Mouse (Mus musculus): ENCODE measurements at regions not wholly inside any gene's neighbourhood (a gene's known extent, or its start where the extent isn't known, plus 50 kb on each side); places are given as distances from the start of the nearest gene placed in this dataset.

- Histone ChIP-seq H3K36me3 (ENCODE audit: insufficient read depth, low read length) (no peaks in the 10 kb centered on the region), H3K9me3 (ENCODE audit: low read length) (no peaks in the 10 kb centered on the region), H3K27me3 (ENCODE audit: insufficient read depth, low read length) (no peaks in the 10 kb centered on the region), H3K4me1 (replicated peaks; ENCODE audit: low read depth, low read length) (0 out of 2 replicates have a peak, but pooled peaks cover 2% of the 10 kb centered on the region), H3K4me3 (replicated peaks; ENCODE audit: low read length) (no peak overlapping the region)
- no peak for TF ChIP-seq NANOG (IDR thresholded peaks at IDR 0.05; ENCODE audit: borderline replicate concordance, low read length)
- TF ChIP-seq CTCF (conservative IDR thresholded peaks at IDR 0.05; ENCODE audit: low read length): no peak
- no peak for TF ChIP-seq POU5F1 (IDR thresholded peaks at IDR 0.05; ENCODE audit: borderline replicate concordance, low read length)
Measured at GRCm38 (mm10) chr9:61770207-61770955, 144.0 kb downstream of the Rplp1 start.

GRCm38 (mm10) chr9:61766187-61766586 is 148.2 kb downstream of the Rplp1 start:
- no peaks in the 10 kb centered on the region for H3K9me3 ChIP-seq (ENCODE audit: low read length)

GRCm38 (mm10) chr9:61765366-61765765 is 149.0 kb downstream of the Rplp1 start:
- no peaks in the 10 kb centered on the region for H3K27me3 ChIP-seq (ENCODE audit: insufficient read depth, low read length)
- no peak overlapping the region for H3K4me3 ChIP-seq (replicated peaks; ENCODE audit: low read length)
- H3K4me1 ChIP-seq (replicated peaks; ENCODE audit: low read depth, low read length): no peaks in the 10 kb centered on the region
- no peaks in the 10 kb centered on the region for H3K9me3 ChIP-seq (ENCODE audit: low read length)
- H3K36me3 ChIP-seq (ENCODE audit: insufficient read depth, low read length): no peaks in the 10 kb centered on the region
- no peak for TF ChIP-seq POU5F1 (IDR thresholded peaks at IDR 0.05; ENCODE audit: borderline replicate concordance, low read length)
- TF ChIP-seq CTCF (conservative IDR thresholded peaks at IDR 0.05; ENCODE audit: low read length): no peak
- TF ChIP-seq NANOG (IDR thresholded peaks at IDR 0.05; ENCODE audit: borderline replicate concordance, low read length): no peak

More at GRCm38 (mm10) chr9:61766187-61766586, 148.2 kb downstream of the Rplp1 start:
- Histone ChIP-seq H3K36me3 (ENCODE audit: insufficient read depth, low read length) (no peaks in the 10 kb centered on the region), H3K4me3 (replicated peaks; ENCODE audit: low read length) (no peak overlapping the region), H3K4me1 (replicated peaks; ENCODE audit: low read depth, low read length) (no peaks in the 10 kb centered on the region), H3K27me3 (ENCODE audit: insufficient read depth, low read length) (no peaks in the 10 kb centered on the region)
- TF ChIP-seq NANOG (IDR thresholded peaks at IDR 0.05; ENCODE audit: borderline replicate concordance, low read length): no peak
- no peak for TF ChIP-seq CTCF (conservative IDR thresholded peaks at IDR 0.05; ENCODE audit: low read length)
- no peak for TF ChIP-seq POU5F1 (IDR thresholded peaks at IDR 0.05; ENCODE audit: borderline replicate concordance, low read length)

- Histone ChIP-seq H3K9me3 (ENCODE audit: low read length) (no peaks in the 10 kb centered on the region), H3K36me3 (ENCODE audit: insufficient read depth, low read length) (no peaks in the 10 kb centered on the region)
- TF ChIP-seq NANOG (IDR thresholded peaks at IDR 0.05; ENCODE audit: borderline replicate concordance, low read length) (no peak), CTCF (conservative IDR thresholded peaks at IDR 0.05; ENCODE audit: low read length) (no peak), POU5F1 (IDR thresholded peaks at IDR 0.05; ENCODE audit: borderline replicate concordance, low read length) (no peak)
Measured at GRCm38 (mm10) chr9:61757806-61758205, 156.5 kb downstream of the Rplp1 start.

GRCm38 (mm10) chr9:61756801-61757342 is 157.5 kb downstream of the Rplp1 start:
- H3K4me1 ChIP-seq (replicated peaks; ENCODE audit: low read depth, low read length): peaks cover 13% of the 10 kb centered on the region
- TF ChIP-seq CTCF (conservative IDR thresholded peaks at IDR 0.05; ENCODE audit: low read length): no peak
- no peak for TF ChIP-seq NANOG (IDR thresholded peaks at IDR 0.05; ENCODE audit: borderline replicate concordance, low read length)
- TF ChIP-seq POU5F1 (IDR thresholded peaks at IDR 0.05; ENCODE audit: borderline replicate concordance, low read length): no peak
- peak overlapping the region; percentile 32 for H3K4me3 ChIP-seq (replicated peaks; ENCODE audit: low read length)
- H3K9me3 ChIP-seq (ENCODE audit: low read length): no peaks in the 10 kb centered on the region
- no peaks in the 10 kb centered on the region for H3K36me3 ChIP-seq (ENCODE audit: insufficient read depth, low read length)
- no peaks in the 10 kb centered on the region for H3K27me3 ChIP-seq (ENCODE audit: insufficient read depth, low read length)

More at GRCm38 (mm10) chr9:61757806-61758205, 156.5 kb downstream of the Rplp1 start:
- Histone ChIP-seq H3K27me3 (ENCODE audit: insufficient read depth, low read length) (no peaks in the 10 kb centered on the region), H3K4me1 (replicated peaks; ENCODE audit: low read depth, low read length) (peaks cover 13% of the 10 kb centered on the region), H3K4me3 (replicated peaks; ENCODE audit: low read length) (no peak overlapping the region)

- H3K27me3 ChIP-seq (ENCODE audit: insufficient read depth, low read length): no peaks in the 10 kb centered on the region
- TF ChIP-seq NANOG (IDR thresholded peaks at IDR 0.05; ENCODE audit: borderline replicate concordance, low read length) (no peak), POU5F1 (IDR thresholded peaks at IDR 0.05; ENCODE audit: borderline replicate concordance, low read length) (no peak), CTCF (conservative IDR thresholded peaks at IDR 0.05; ENCODE audit: low read length) (no peak)
- H3K4me1 ChIP-seq (replicated peaks; ENCODE audit: low read depth, low read length): peaks cover 13% of the 10 kb centered on the region
- H3K9me3 ChIP-seq (ENCODE audit: low read length): no peaks in the 10 kb centered on the region
- no peak overlapping the region for H3K4me3 ChIP-seq (replicated peaks; ENCODE audit: low read length)
- no peaks in the 10 kb centered on the region for H3K36me3 ChIP-seq (ENCODE audit: insufficient read depth, low read length)
Measured at GRCm38 (mm10) chr9:61756224-61756800, 158.0 kb downstream of the Rplp1 start.

GRCm38 (mm10) chr9:61755311-61755710 is 159.0 kb downstream of the Rplp1 start:
- H3K4me1 ChIP-seq (replicated peaks; ENCODE audit: low read depth, low read length): peaks cover 13% of the 10 kb centered on the region
- no peak overlapping the region for H3K4me3 ChIP-seq (replicated peaks; ENCODE audit: low read length)
- no peak for TF ChIP-seq NANOG (IDR thresholded peaks at IDR 0.05; ENCODE audit: borderline replicate concordance, low read length)
- TF ChIP-seq POU5F1 (IDR thresholded peaks at IDR 0.05; ENCODE audit: borderline replicate concordance, low read length): no peak
- TF ChIP-seq CTCF (conservative IDR thresholded peaks at IDR 0.05; ENCODE audit: low read length): no peak
- H3K36me3 ChIP-seq (ENCODE audit: insufficient read depth, low read length): no peaks in the 10 kb centered on the region
- H3K9me3 ChIP-seq (ENCODE audit: low read length): peaks cover 4% of the 10 kb centered on the region; the same call in 1 of the 2 replicates
- no peaks in the 10 kb centered on the region for H3K27me3 ChIP-seq (ENCODE audit: insufficient read depth, low read length)

GRCm38 (mm10) chr9:61753795-61754194 is 160.5 kb downstream of the Rplp1 start:
- H3K36me3 ChIP-seq (ENCODE audit: insufficient read depth, low read length): no peaks in the 10 kb centered on the region
- H3K4me1 ChIP-seq (replicated peaks; ENCODE audit: low read depth, low read length): peaks cover 13% of the 10 kb centered on the region
- H3K27me3 ChIP-seq (ENCODE audit: insufficient read depth, low read length): no peaks in the 10 kb centered on the region
- H3K4me3 ChIP-seq (replicated peaks; ENCODE audit: low read length): peak overlapping the region; percentile 26; the same call in 1 of the 2 replicates
- peaks cover 4% of the 10 kb centered on the region; the same call in 1 of the 2 replicates for H3K9me3 ChIP-seq (ENCODE audit: low read length)
- no peak for TF ChIP-seq NANOG (IDR thresholded peaks at IDR 0.05; ENCODE audit: borderline replicate concordance, low read length)
- TF ChIP-seq CTCF (conservative IDR thresholded peaks at IDR 0.05; ENCODE audit: low read length): no peak
- TF ChIP-seq POU5F1 (IDR thresholded peaks at IDR 0.05; ENCODE audit: borderline replicate concordance, low read length): no peak

Data from E14TG2a.4 (cell line).